Mouse (Mus musculus): ENCODE results near the gene Olfr320.
"Not testable (repeated sequence)": the region's sequence is repeated elsewhere in the genome, so short reads cannot be mapped to it uniquely, and the experiment has no call there.

Gene Olfr320

GRCm38 (mm10) chr11:58719701-58720100 is 38.8 kb downstream of the Olfr320 start:
- Histone ChIP-seq H3K27me3 (ENCODE audit: control insufficient read depth, insufficient read depth, low read length, poor library complexity, severe bottlenecking) (no peaks in the 10 kb centered on the region), H3K36me3 (ENCODE audit: control insufficient read depth, insufficient read depth, low read length, poor library complexity, severe bottlenecking) (no peaks in the 10 kb centered on the region)
- no peak for DNase-seq (ENCODE audit: low read depth, low spot score)

DNA sequence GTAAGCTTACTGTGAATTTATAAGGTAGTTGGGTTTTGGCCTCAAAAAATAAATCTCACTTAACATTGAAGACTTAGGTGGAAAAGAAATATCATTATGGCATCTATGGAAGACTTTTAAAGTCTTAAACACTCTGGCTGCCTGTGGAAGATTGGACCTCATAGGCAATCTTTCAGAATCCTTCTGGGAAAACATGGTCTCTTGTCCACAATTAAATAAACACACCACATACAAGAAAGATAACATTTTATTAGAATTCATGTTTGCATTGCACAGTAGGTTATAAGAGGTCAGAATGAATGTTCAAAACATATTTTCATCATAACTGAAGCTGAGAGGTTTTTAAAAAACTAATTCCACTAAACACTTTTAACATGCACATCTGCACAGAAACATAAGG is 43.0 kb downstream of the Olfr320 start, which contains the start of gene Olfr318:
TSS of gene Olfr318 (minus strand) at position 101 of the 400 bp plus-strand sequence.
- H3K36me3 ChIP-seq (ENCODE audit: control insufficient read depth, insufficient read depth, low read length, poor library complexity, severe bottlenecking) = no peaks in the 10 kb centered on the region
- H3K27me3 ChIP-seq (ENCODE audit: control insufficient read depth, insufficient read depth, low read length, poor library complexity, severe bottlenecking) = no peaks in the 10 kb centered on the region
- DNase-seq (ENCODE audit: low read depth, low spot score) = no peak

DNA sequence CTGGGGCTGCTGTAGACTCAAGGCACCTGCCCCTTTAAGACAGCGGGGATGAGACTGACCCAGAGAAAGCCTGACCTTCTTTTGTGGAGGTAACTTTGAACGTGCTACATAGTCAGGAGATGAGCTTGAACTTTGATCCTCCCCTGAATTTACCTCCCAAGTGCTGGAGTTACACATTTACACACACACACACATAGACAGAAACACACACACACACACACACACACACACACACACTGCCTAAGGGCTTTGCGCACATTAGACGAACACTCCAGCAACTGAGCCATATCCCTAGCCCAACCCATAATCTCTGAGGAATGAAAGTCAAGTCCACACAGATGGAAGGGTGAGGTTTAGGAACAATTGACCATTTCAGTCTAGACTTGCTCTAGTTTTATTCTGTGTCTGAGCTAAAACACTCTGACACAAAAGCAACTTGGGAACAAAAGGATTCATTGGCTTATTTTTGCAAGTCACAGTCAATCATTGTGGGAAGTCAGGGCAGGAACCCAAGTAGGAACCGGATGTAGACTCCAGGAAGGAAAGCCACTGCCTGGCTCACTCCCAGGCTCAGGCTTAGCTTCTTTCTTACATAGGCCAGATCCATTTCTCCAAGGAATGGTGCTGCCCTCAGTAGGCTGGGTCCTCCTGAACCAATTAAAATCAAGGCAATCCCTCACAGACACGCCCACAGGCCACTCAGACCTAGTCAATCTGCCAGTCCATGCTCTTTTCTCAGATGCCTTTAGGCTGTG is 47.2 kb downstream of the Olfr320 start:
- H3K36me3 ChIP-seq (ENCODE audit: control insufficient read depth, insufficient read depth, low read length, poor library complexity, severe bottlenecking); H3K27me3 ChIP-seq (ENCODE audit: control insufficient read depth, insufficient read depth, low read length, poor library complexity, severe bottlenecking); DNase-seq (ENCODE audit: low read depth, low spot score): not testable (repeated sequence)

DNA sequence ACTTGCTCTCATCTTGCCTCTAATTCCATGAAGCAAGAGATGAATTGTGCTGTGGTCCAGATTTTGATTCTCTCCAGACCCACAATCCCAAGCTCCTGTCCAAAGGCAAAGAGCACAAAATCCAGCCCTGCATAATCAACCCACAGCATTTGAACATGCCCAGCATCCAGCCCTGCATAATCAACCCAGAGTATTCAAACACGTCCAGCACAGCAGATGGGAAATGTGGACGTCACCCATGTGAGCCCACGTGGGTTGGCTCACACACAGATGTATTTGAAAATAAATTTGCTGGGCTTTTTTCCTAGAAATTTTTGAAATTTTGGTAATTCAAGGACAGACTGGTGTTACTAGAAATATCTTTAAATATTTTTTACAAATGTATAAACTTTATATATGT is 52.5 kb downstream of the Olfr320 start:
- no peak for DNase-seq (ENCODE audit: low read depth, low spot score)
- H3K27me3 ChIP-seq (ENCODE audit: control insufficient read depth, insufficient read depth, low read length, poor library complexity, severe bottlenecking) = no peaks in the 10 kb centered on the region

More for the DNA sequence above, 52.5 kb downstream of the Olfr320 start:
- no peaks in the 10 kb centered on the region for H3K36me3 ChIP-seq (ENCODE audit: control insufficient read depth, insufficient read depth, low read length, poor library complexity, severe bottlenecking)
